Mouse (Mus musculus) kidney, postnatal 14 days (tissue): ENCODE results near the gene Cd55.
"Not testable (repeated sequence)": the region's sequence is repeated elsewhere in the genome, so short reads cannot be mapped to it uniquely, and the experiment has no call there.

ENCODE experiments used
- DNase-seq: peaks from one replicate; pipeline ENCODE4 v3.0.0; 2022; ENCODE audit warnings: mixed read lengths

Cd55 gene

GRCm38 (mm10) chr1:130422664-130423111 lies 39.9 kb downstream of the Cd55 start, which contains the start of gene Cd55b:
TSS of gene Cd55b (minus strand) at chr1:130423009.
- DNase-seq: peak; percentile 14

- not testable (repeated sequence) for DNase-seq
These were observed 40.5 kb downstream of the Cd55 start for GRCm38 (mm10) chr1:130422033-130422432.

- not testable (repeated sequence) for DNase-seq
These were observed 65.4 kb downstream of the Cd55 start for GRCm38 (mm10) chr1:130397109-130397508.
